Mouse (Mus musculus): Measurements from ENCODE around the gene Il1r1. TPM values are rescaled to one million over a fixed set of nuclear protein-coding genes. Genes with fewer than 3 reads are reported as not detected.
"Not testable (repeated sequence)": the region's sequence is repeated elsewhere in the genome, so short reads cannot be mapped to it uniquely, and the experiment has no call there.

Gene Il1r1
- total RNA-seq, 2 experiments from 2014 or later, result 8.9 to 11.2 TPM

- Histone ChIP-seq H3K4me3 (no peak overlapping the region), H3K27ac (no peak overlapping the region)
- no peak for DNase-seq (ENCODE audit: low spot score in 2 of 2)
- TF ChIP-seq CTCF (conservative IDR thresholded peaks at IDR 0.05), result no peak
Observed at GRCm38 (mm10) chr1:40282394-40282793, 57.5 kb downstream of the Il1r1 start.

GRCm38 (mm10) chr1:40283995-40284394 lies 59.1 kb downstream of the Il1r1 start:
- no peak for DNase-seq (ENCODE audit: low spot score in 2 of 2)
- TF ChIP-seq CTCF (conservative IDR thresholded peaks at IDR 0.05), result no peak
- Histone ChIP-seq H3K4me3 (no peak overlapping the region), H3K27ac (no peak overlapping the region)

GRCm38 (mm10) chr1:40290489-40291255 lies 65.8 kb downstream of the Il1r1 start:
- TF ChIP-seq CTCF (conservative IDR thresholded peaks at IDR 0.05), result 0 out of 2 replicates have a peak, but pooled peaks have one; percentile 15
- Histone ChIP-seq H3K27ac (no peak overlapping the region), H3K4me3 (no peak overlapping the region)
- DNase-seq (ENCODE audit: low spot score in 2 of 2), result no peak

- no peak for TF ChIP-seq CTCF (conservative IDR thresholded peaks at IDR 0.05)
- Histone ChIP-seq H3K27ac (no peak overlapping the region), H3K4me3 (no peak overlapping the region)
- DNase-seq (ENCODE audit: low spot score in 2 of 2), result no peak
Observed at GRCm38 (mm10) chr1:40292231-40292630, 67.4 kb downstream of the Il1r1 start.

- DNase-seq (ENCODE audit: low spot score in 2 of 2), result no peak
- Histone ChIP-seq H3K4me3 (no peak overlapping the region), H3K27ac (no peak overlapping the region)
- TF ChIP-seq CTCF (conservative IDR thresholded peaks at IDR 0.05), result peak; percentile 64
Observed at GRCm38 (mm10) chr1:40293891-40294290, 69.0 kb downstream of the Il1r1 start.

GRCm38 (mm10) chr1:40294824-40295223 lies 69.9 kb downstream of the Il1r1 start:
- TF ChIP-seq CTCF (conservative IDR thresholded peaks at IDR 0.05), result no peak

GRCm38 (mm10) chr1:40298053-40298452 lies 73.2 kb downstream of the Il1r1 start:
- no peak overlapping the region for H3K4me3 ChIP-seq
- no peak for DNase-seq (ENCODE audit: low spot score in 2 of 2)
- no peak overlapping the region for H3K27ac ChIP-seq
- TF ChIP-seq CTCF (conservative IDR thresholded peaks at IDR 0.05), result no peak

More at GRCm38 (mm10) chr1:40294824-40295223, 69.9 kb downstream of the Il1r1 start:
- Histone ChIP-seq H3K27ac (no peak overlapping the region), H3K4me3 (no peak overlapping the region)
- DNase-seq (ENCODE audit: low spot score in 2 of 2), result no peak

- Histone ChIP-seq H3K27ac (no peak overlapping the region), H3K4me3 (no peak overlapping the region)
- TF ChIP-seq CTCF (conservative IDR thresholded peaks at IDR 0.05), result no peak
- no peak for DNase-seq (ENCODE audit: low spot score in 2 of 2)
Observed at GRCm38 (mm10) chr1:40303179-40303866, 78.4 kb downstream of the Il1r1 start.

GRCm38 (mm10) chr1:40304321-40304720 lies 79.4 kb downstream of the Il1r1 start:
- not testable (repeated sequence) for DNase-seq (ENCODE audit: low spot score in 2 of 2); H3K4me3 ChIP-seq; H3K27ac ChIP-seq

GRCm38 (mm10) chr1:40306111-40306510 lies 81.2 kb downstream of the Il1r1 start:
- H3K4me3 ChIP-seq, result no peak overlapping the region
- DNase-seq (ENCODE audit: low spot score in 2 of 2), result no peak
- TF ChIP-seq CTCF (conservative IDR thresholded peaks at IDR 0.05), result no peak
- no peak overlapping the region for H3K27ac ChIP-seq

GRCm38 (mm10) chr1:40311123-40311522 lies 86.2 kb downstream of the Il1r1 start:
- TF ChIP-seq CTCF (conservative IDR thresholded peaks at IDR 0.05), result no peak
- H3K4me3 ChIP-seq, result no peak overlapping the region
- H3K27ac ChIP-seq, result no peak overlapping the region
- DNase-seq (ENCODE audit: low spot score in 2 of 2), result no peak

- no peak overlapping the region for H3K27ac ChIP-seq
- DNase-seq (ENCODE audit: low spot score in 2 of 2), result no peak
- no peak for TF ChIP-seq CTCF (conservative IDR thresholded peaks at IDR 0.05)
- no peak overlapping the region for H3K4me3 ChIP-seq
Observed at GRCm38 (mm10) chr1:40311625-40312024, 86.7 kb downstream of the Il1r1 start.

GRCm38 (mm10) chr1:40314016-40314415 lies 89.1 kb downstream of the Il1r1 start:
- H3K27ac ChIP-seq, result no peak overlapping the region
- DNase-seq (ENCODE audit: low spot score in 2 of 2), result no peak
- H3K4me3 ChIP-seq, result no peak overlapping the region
- no peak for TF ChIP-seq CTCF (conservative IDR thresholded peaks at IDR 0.05)

GRCm38 (mm10) chr1:40317657-40318056 lies 92.8 kb downstream of the Il1r1 start:
- no peak for TF ChIP-seq CTCF (conservative IDR thresholded peaks at IDR 0.05)
- Histone ChIP-seq H3K4me3 (no peak overlapping the region), H3K27ac (no peak overlapping the region)
- DNase-seq (ENCODE audit: low spot score in 2 of 2), result no peak
